Mouse (Mus musculus) midbrain, embryonic 14.5 days (tissue): ENCODE results near the gene Rcbtb2. TPM values are rescaled to one million over a fixed set of nuclear protein-coding genes. Genes with fewer than 3 reads are reported as not detected.

Experiments used
- microRNA counts: library from miRNA; unstranded; fragments of <30 nt; microRNA quantifications from one replicate; lab custom pipeline; 2016
- microRNA-seq: library from miRNA; unstranded; fragments of <30 nt; microRNA quantifications from one replicate; pipeline ENCODE4, GENCODE M21; 2016
- polyA plus RNA-seq: library from polyadenylated mRNA; unstranded; fragments of >200 nt; fragmentation: Nextera tagmentation; extraction: Ambion mirVana; gene quantifications from 2 replicates; pipeline ENCODE4 v1.2.1, GENCODE M21; 2014

Rcbtb2 gene
- polyA plus RNA-seq, 1 experiment from 2014 or later = 80.0 TPM

MicroRNAs encoded within 50 kb of the gene (microRNA counts, 519-probe panel; counts per million panel counts)
- not detected for microRNA mmu-miR-687 (lab: Ali Mortazavi, UCI)

Small RNA genes within 50 kb of the gene (microRNA-seq; reads per million reads assigned to microRNA genes)
- gene Mir687 = not detected

Other genes with a start within 250 kb of the Rcbtb2 start
- 0.16 TPM in 1 of 2 replicates, not detected in the other for gene Cysltr2, start 73.9 kb upstream of the Rcbtb2 start, polyA plus RNA-seq
- gene Lpar6, start 114.9 kb downstream of the Rcbtb2 start, polyA plus RNA-seq = 3.3 and 5.7 TPM in 2 replicates
- gene Rb1, start 202.8 kb downstream of the Rcbtb2 start, polyA plus RNA-seq = 36.3 and 36.4 TPM in 2 replicates